Mouse (Mus musculus) myocyte (in vitro differentiated cells): ENCODE measurements around the gene Cnfn. TPM values are rescaled to one million over a fixed set of nuclear protein-coding genes. Genes with fewer than 3 reads are reported as not detected.

ENCODE experiments used
- H3K27me3 ChIP-seq: one replicate; pipeline ENCODE4 v1.6.1; 2011; ENCODE audit not compliant: control insufficient read depth, insufficient read depth, insufficient read length
- H3K36me3 ChIP-seq: one replicate; pipeline ENCODE4 v1.6.1; 2011; ENCODE audit not compliant: control insufficient read depth, insufficient read depth
- H3K4me2 ChIP-seq: one replicate; pipeline ENCODE4 v1.6.1; 2011; ENCODE audit warnings: low read depth, control low read depth
- H3K4me3 ChIP-seq: one replicate; pipeline ENCODE4 v1.5.1; 2011; ENCODE audit warnings: mild to moderate bottlenecking, control low read depth, moderate library complexity
- H3K79me2 ChIP-seq: one replicate; pipeline ENCODE4 v1.6.1; 2011; ENCODE audit not compliant: control insufficient read depth, insufficient read depth
- H3ac ChIP-seq: one replicate; pipeline ENCODE4 v1.6.1; 2011; ENCODE audit not compliant: control insufficient read depth, insufficient read length
- CEBPB ChIP-seq: IDR thresholded peaks from 2 replicates; pipeline ENCODE4 v1.6.1; 2011; ENCODE audit warnings: mild to moderate bottlenecking, moderate library complexity; ENCODE audit not compliant: poor library complexity, insufficient read depth, severe bottlenecking
- E2F4 ChIP-seq: IDR thresholded peaks from one replicate; pipeline ENCODE4 v1.6.1; 2011; ENCODE audit warnings: mild to moderate bottlenecking, control low read depth, moderate library complexity; ENCODE audit not compliant: insufficient read depth
- MAX ChIP-seq: IDR thresholded peaks from one replicate; pipeline ENCODE4 v1.6.1; 2011; ENCODE audit warnings: low read depth, mild to moderate bottlenecking, control low read depth
- MYOD1 ChIP-seq, 3 experiments: IDR thresholded peaks; one replicate each; pipeline ENCODE4 v1.6.1; 2011; ENCODE audit warnings: control low read depth in 2 of 3, low read depth in 2 of 3, mild to moderate bottlenecking in 2 of 3, moderate library complexity in 1 of 3; ENCODE audit not compliant: insufficient read length in 2 of 3, control insufficient read depth in 1 of 3
- MYOG ChIP-seq, 3 experiments: IDR thresholded peaks; one replicate each; pipeline ENCODE4 v1.6.1; 2011; ENCODE audit warnings: control low read depth in 2 of 3, low read depth in 2 of 3, mild to moderate bottlenecking in 2 of 3; ENCODE audit not compliant: insufficient read length in 2 of 3, control insufficient read depth in 1 of 3, insufficient read depth in 1 of 3
- POLR2A ChIP-seq: IDR thresholded peaks from one replicate; pipeline ENCODE4 v1.6.1; 2011; ENCODE audit warnings: low read depth, mild to moderate bottlenecking, control low read depth, moderate library complexity; ENCODE audit not compliant: insufficient read length
- POLR2AphosphoS2 ChIP-seq: IDR thresholded peaks from one replicate; pipeline ENCODE4 v1.6.1; 2011; ENCODE audit warnings: low read depth, control low read depth; ENCODE audit not compliant: insufficient read length
- REST ChIP-seq: IDR thresholded peaks from one replicate; pipeline ENCODE4 v1.6.1; 2011; ENCODE audit warnings: mild to moderate bottlenecking, control low read depth, moderate library complexity; ENCODE audit not compliant: insufficient read depth, insufficient read length
- SRF ChIP-seq: IDR thresholded peaks from one replicate; pipeline ENCODE4 v1.6.1; 2011; ENCODE audit warnings: low read depth; ENCODE audit not compliant: control insufficient read depth, insufficient read length
- TCF12 ChIP-seq: IDR thresholded peaks from one replicate; pipeline ENCODE4 v1.6.1; 2011; ENCODE audit warnings: mild to moderate bottlenecking, control low read depth; ENCODE audit not compliant: poor library complexity, insufficient read depth, severe bottlenecking
- TCF3 ChIP-seq: IDR thresholded peaks from one replicate; pipeline ENCODE4 v1.6.1; 2011; ENCODE audit warnings: low read depth, control low read depth; ENCODE audit not compliant: insufficient read length
- USF1 ChIP-seq: IDR thresholded peaks from one replicate; pipeline ENCODE4 v1.6.1; 2011; ENCODE audit warnings: low read depth, mild to moderate bottlenecking, control low read depth, moderate library complexity
- polyA plus RNA-seq: library from polyadenylated mRNA; unstranded; fragments of >200 nt; fragmentation: generic; extraction: Trizol; gene quantifications from one replicate; pipeline ENCODE4 v1.2.1, GENCODE M21; 2012; ENCODE audit warnings: missing spikeins

Cnfn gene
- polyA plus RNA-seq, 1 experiment: not detected

GRCm38 (mm10) chr7:25393451-25394210 lies 24.1 kb upstream of the Cnfn start:
- Histone ChIP-seq H3K4me3 (no peak overlapping the region), H3K27me3 (no peaks in the 10 kb centered on the region), H3K36me3 (no peaks in the 10 kb centered on the region), H3ac (no peak overlapping the region), H3K79me2 (no peaks in the 10 kb centered on the region), H3K4me2 (no peak overlapping the region)
- TF ChIP-seq MAX: no peak
- no peak for TF ChIP-seq REST
- no peak for TF ChIP-seq MYOD1 (IDR thresholded peaks at IDR 0.05; ENCODE audit: control insufficient read depth in 1 of 3, insufficient read length in 2 of 3, low read depth in 2 of 3)
- no peak for TF ChIP-seq E2F4
- no peak for TF ChIP-seq SRF
- no peak for TF ChIP-seq TCF3
- TF ChIP-seq POLR2A: no peak

- H3K36me3 ChIP-seq: no peaks in the 10 kb centered on the region
- no peak overlapping the region for H3K4me3 ChIP-seq
- H3K4me2 ChIP-seq: no peak overlapping the region
- no peaks in the 10 kb centered on the region for H3K79me2 ChIP-seq
- H3K27me3 ChIP-seq: no peaks in the 10 kb centered on the region
- no peak for TF ChIP-seq POLR2A
- no peak for TF ChIP-seq REST
- no peak for TF ChIP-seq CEBPB
- TF ChIP-seq POLR2AphosphoS2: no peak
- TF ChIP-seq MYOD1 (IDR thresholded peaks at IDR 0.05; ENCODE audit: control insufficient read depth in 1 of 3, insufficient read length in 2 of 3, low read depth in 2 of 3): no peak
- TF ChIP-seq USF1: no peak
- TF ChIP-seq E2F4: no peak
- no peak for TF ChIP-seq MAX
- no peak for TF ChIP-seq TCF3
- no peak for TF ChIP-seq MYOG (IDR thresholded peaks at IDR 0.05; ENCODE audit: control insufficient read depth in 1 of 3, insufficient read depth in 1 of 3, insufficient read length in 2 of 3, low read depth in 2 of 3)
- no peak for TF ChIP-seq TCF12
- no peak for TF ChIP-seq SRF
- H3ac ChIP-seq: no peak overlapping the region
Measured at GRCm38 (mm10) chr7:25392851-25393250, 23.3 kb upstream of the Cnfn start.

- Histone ChIP-seq H3K4me3 (no peak overlapping the region), H3K27me3 (no peaks in the 10 kb centered on the region), H3K36me3 (no peaks in the 10 kb centered on the region), H3K79me2 (no peaks in the 10 kb centered on the region), H3ac (no peak overlapping the region), H3K4me2 (no peak overlapping the region)
- TF ChIP-seq USF1: no peak
- TF ChIP-seq MYOD1 (IDR thresholded peaks at IDR 0.05; ENCODE audit: control insufficient read depth in 1 of 3, insufficient read length in 2 of 3, low read depth in 2 of 3): no peak
- no peak for TF ChIP-seq E2F4
- no peak for TF ChIP-seq MYOG (IDR thresholded peaks at IDR 0.05; ENCODE audit: control insufficient read depth in 1 of 3, insufficient read depth in 1 of 3, insufficient read length in 2 of 3, low read depth in 2 of 3)
- no peak for TF ChIP-seq SRF
- TF ChIP-seq POLR2A: no peak
- TF ChIP-seq MAX: no peak
- no peak for TF ChIP-seq CEBPB
- no peak for TF ChIP-seq POLR2AphosphoS2
- no peak for TF ChIP-seq TCF3
- no peak for TF ChIP-seq REST
- no peak for TF ChIP-seq TCF12
Measured at GRCm38 (mm10) chr7:25391856-25392453, 22.4 kb upstream of the Cnfn start.

- TF ChIP-seq REST: no peak
- TF ChIP-seq MYOD1 (IDR thresholded peaks at IDR 0.05; ENCODE audit: control insufficient read depth in 1 of 3, insufficient read length in 2 of 3, low read depth in 2 of 3): no peak
- TF ChIP-seq MYOG (IDR thresholded peaks at IDR 0.05; ENCODE audit: control insufficient read depth in 1 of 3, insufficient read depth in 1 of 3, insufficient read length in 2 of 3, low read depth in 2 of 3): no peak
- no peak for TF ChIP-seq POLR2AphosphoS2
- Histone ChIP-seq H3K36me3 (no peaks in the 10 kb centered on the region), H3K79me2 (no peaks in the 10 kb centered on the region), H3K4me3 (no peak overlapping the region), H3ac (no peak overlapping the region), H3K4me2 (no peak overlapping the region), H3K27me3 (no peaks in the 10 kb centered on the region)
Measured at GRCm38 (mm10) chr7:25390986-25391385, 21.5 kb upstream of the Cnfn start.
